Mouse (Mus musculus): ENCODE data around the gene St3gal3. TPM values are rescaled to one million over a fixed set of nuclear protein-coding genes. Genes with fewer than 3 reads are reported as not detected.

Gene St3gal3
- total and polyA plus RNA-seq, 3 experiments, result 54.9 to 70.6 (median 55.8) TPM

GRCm38 (mm10) chr4:118081608-118082331, 52.9 kb downstream of the St3gal3 start:
- DNase-seq, result no peak
- Histone ChIP-seq H3K4me1 (ENCODE audit: control insufficient read depth, insufficient read depth, low read length) (peaks cover 2% of the 10 kb centered on the region), H3K9ac (ENCODE audit: low read depth, low read length) (no peak overlapping the region), H3K79me2 (replicated peaks; ENCODE audit: control insufficient read depth, insufficient read depth, low read length) (no peaks in the 10 kb centered on the region), H3K36me3 (ENCODE audit: control insufficient read depth, insufficient read depth, low read length) (no peaks in the 10 kb centered on the region), H3K4me3 (no peak overlapping the region), H3K27ac (no peak overlapping the region), H3K27me3 (ENCODE audit: control insufficient read depth, insufficient read depth, low read length) (no peaks in the 10 kb centered on the region)
- TF ChIP-seq EP300 (IDR thresholded peaks at IDR 0.05; ENCODE audit: insufficient read depth, low read depth, low read length) (no peak), POLR2A (IDR thresholded peaks at IDR 0.05; ENCODE audit: insufficient read depth, low read depth, low read length) (no peak), CTCF (IDR thresholded peaks at IDR 0.05) (no peak)
- 90% methylated on average over 18 of the region's 18 CpGs for WGBS
- intact Hi-C loops (cut with DNase I), result loop anchor here (5.0 to 10.0 kb wide), 2 partner anchors 214 to 377 kb away; no protein-coding TSS in a partner anchor

DNA sequence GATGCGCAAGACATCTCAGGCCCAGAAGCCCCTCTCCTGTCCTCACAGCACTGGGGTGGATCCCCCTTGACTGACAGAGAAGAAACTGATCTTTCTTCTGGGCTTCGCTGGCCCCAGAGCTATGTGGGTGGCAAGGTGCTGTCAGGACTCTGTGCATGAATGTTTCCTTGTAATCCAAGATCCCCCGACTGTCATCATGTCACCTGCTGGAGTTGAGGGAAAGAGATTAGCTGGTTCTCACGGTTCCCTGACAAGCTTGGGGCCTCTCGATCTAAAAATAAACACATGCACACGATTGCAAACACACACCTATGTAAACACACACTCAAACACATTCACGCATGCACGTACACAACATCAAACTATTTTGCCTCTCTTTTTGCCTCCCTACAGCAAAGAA, 54.2 kb downstream of the St3gal3 start:
- Histone ChIP-seq H3K4me1 (ENCODE audit: control insufficient read depth, insufficient read depth, low read length) (peaks cover 2% of the 10 kb centered on the region), H3K79me2 (replicated peaks; ENCODE audit: control insufficient read depth, insufficient read depth, low read length) (no peaks in the 10 kb centered on the region), H3K27ac (no peak overlapping the region), H3K36me3 (ENCODE audit: control insufficient read depth, insufficient read depth, low read length) (no peaks in the 10 kb centered on the region), H3K9ac (ENCODE audit: low read depth, low read length) (no peak overlapping the region), H3K4me3 (no peak overlapping the region), H3K27me3 (ENCODE audit: control insufficient read depth, insufficient read depth, low read length) (no peaks in the 10 kb centered on the region)
- TF ChIP-seq EP300 (IDR thresholded peaks at IDR 0.05; ENCODE audit: insufficient read depth, low read depth, low read length) (no peak), CTCF (IDR thresholded peaks at IDR 0.05) (no peak), POLR2A (IDR thresholded peaks at IDR 0.05; ENCODE audit: insufficient read depth, low read depth, low read length) (no peak)
- WGBS, result 55% methylated on average over 8 of the region's 8 CpGs
- no peak for DNase-seq
- intact Hi-C loops (cut with DNase I), result loop anchor here (5.0 to 10.0 kb wide), 2 partner anchors 213 to 376 kb away; no protein-coding TSS in a partner anchor

GRCm38 (mm10) chr4:118079195-118079594, 55.5 kb downstream of the St3gal3 start:
- Histone ChIP-seq H3K4me1 (ENCODE audit: control insufficient read depth, insufficient read depth, low read length) (peaks cover 2% of the 10 kb centered on the region), H3K79me2 (replicated peaks; ENCODE audit: control insufficient read depth, insufficient read depth, low read length) (no peaks in the 10 kb centered on the region), H3K9ac (ENCODE audit: low read depth, low read length) (no peak overlapping the region), H3K36me3 (ENCODE audit: control insufficient read depth, insufficient read depth, low read length) (no peaks in the 10 kb centered on the region), H3K27ac (no peak overlapping the region), H3K4me3 (no peak overlapping the region), H3K27me3 (ENCODE audit: control insufficient read depth, insufficient read depth, low read length) (no peaks in the 10 kb centered on the region)
- TF ChIP-seq EP300 (IDR thresholded peaks at IDR 0.05; ENCODE audit: insufficient read depth, low read depth, low read length) (no peak), POLR2A (IDR thresholded peaks at IDR 0.05; ENCODE audit: insufficient read depth, low read depth, low read length) (no peak), CTCF (IDR thresholded peaks at IDR 0.05) (no peak)
- intact Hi-C loops (cut with DNase I), result loop anchor here (10.0 kb wide), 1 partner anchor 54 kb away; no protein-coding TSS in a partner anchor
- WGBS, result 86% methylated on average over 8 of the region's 8 CpGs
- no peak for DNase-seq

- WGBS, result 91% methylated on average over 9 of the region's 9 CpGs
- no peak for TF ChIP-seq CTCF (IDR thresholded peaks at IDR 0.05)
- TF ChIP-seq EP300 (IDR thresholded peaks at IDR 0.05; ENCODE audit: insufficient read depth, low read depth, low read length), result no peak
- no peak for TF ChIP-seq POLR2A (IDR thresholded peaks at IDR 0.05; ENCODE audit: insufficient read depth, low read depth, low read length)
- H3K27ac ChIP-seq, result no peak overlapping the region
Measured at GRCm38 (mm10) chr4:118078576-118078975, 56.1 kb downstream of the St3gal3 start.

DNA sequence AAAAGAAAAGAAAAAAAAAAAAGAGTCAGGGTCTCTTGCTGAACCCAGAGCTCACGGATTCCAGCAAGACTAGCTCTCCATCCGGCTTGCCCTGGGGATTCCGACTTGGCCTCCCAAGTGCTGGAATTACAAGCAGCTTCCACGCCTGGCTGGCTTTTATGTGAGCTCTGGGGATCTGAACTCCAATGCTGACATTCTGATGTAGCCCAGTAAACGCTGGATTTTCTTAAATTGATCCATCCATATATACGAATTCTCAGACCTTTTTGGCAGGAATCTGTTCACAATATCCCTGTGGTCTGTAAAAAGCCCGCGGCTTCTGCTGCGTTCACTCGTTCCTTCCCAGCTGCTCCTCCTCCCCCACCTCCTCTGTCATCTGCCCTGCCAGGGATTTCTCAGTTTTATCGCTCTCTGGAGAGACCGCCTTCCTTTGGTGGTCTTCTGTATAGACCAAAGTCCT, 57.4 kb downstream of the St3gal3 start:
- DNase-seq, result no peak
- no peak overlapping the region for H3K27ac ChIP-seq
- WGBS, result 70% methylated on average over 12 of the region's 12 CpGs

More at GRCm38 (mm10) chr4:118078576-118078975, 56.1 kb downstream of the St3gal3 start:
- DNase-seq, result no peak
- H3K36me3 ChIP-seq (ENCODE audit: control insufficient read depth, insufficient read depth, low read length), result no peaks in the 10 kb centered on the region
- intact Hi-C loops (cut with DNase I), result loop anchor here (10.0 kb wide), 1 partner anchor 54 kb away; no protein-coding TSS in a partner anchor
- H3K4me3 ChIP-seq, result no peak overlapping the region
- no peak overlapping the region for H3K9ac ChIP-seq (ENCODE audit: low read depth, low read length)
- H3K79me2 ChIP-seq (replicated peaks; ENCODE audit: control insufficient read depth, insufficient read depth, low read length), result no peaks in the 10 kb centered on the region
- H3K4me1 ChIP-seq (ENCODE audit: control insufficient read depth, insufficient read depth, low read length), result peaks cover 2% of the 10 kb centered on the region
- H3K27me3 ChIP-seq (ENCODE audit: control insufficient read depth, insufficient read depth, low read length), result no peaks in the 10 kb centered on the region

DNA sequence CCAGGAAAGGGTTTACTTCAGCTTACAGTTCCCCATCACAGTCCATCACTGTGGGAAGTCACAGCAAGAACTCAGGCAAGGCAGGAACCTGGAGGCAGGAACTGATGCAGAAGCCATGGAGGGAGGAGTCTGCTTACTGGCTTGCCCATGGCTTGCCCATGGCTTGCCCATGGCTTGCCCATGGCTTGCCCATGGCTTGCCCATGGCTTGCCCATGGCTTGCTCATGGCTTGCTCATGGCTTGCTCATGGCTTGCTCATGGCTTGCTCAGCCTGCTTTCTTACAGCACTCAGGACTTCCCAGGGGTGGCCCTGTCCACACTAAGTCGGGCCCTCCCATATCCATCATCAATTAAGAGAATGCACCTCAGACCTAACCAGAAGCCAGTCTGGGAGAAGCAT, 58.1 kb downstream of the St3gal3 start:
- Histone ChIP-seq H3K9ac (ENCODE audit: low read depth, low read length) (no peak overlapping the region), H3K79me2 (replicated peaks; ENCODE audit: control insufficient read depth, insufficient read depth, low read length) (no peaks in the 10 kb centered on the region), H3K27ac (no peak overlapping the region), H3K4me1 (ENCODE audit: control insufficient read depth, insufficient read depth, low read length) (no peaks in the 10 kb centered on the region; the same call in 1 of the 2 replicates), H3K27me3 (ENCODE audit: control insufficient read depth, insufficient read depth, low read length) (no peaks in the 10 kb centered on the region), H3K36me3 (ENCODE audit: control insufficient read depth, insufficient read depth, low read length) (no peaks in the 10 kb centered on the region), H3K4me3 (no peak overlapping the region)
- intact Hi-C loops (cut with DNase I), result loop anchor here (10.0 kb wide), 1 partner anchor 52 kb away; no protein-coding TSS in a partner anchor
- TF ChIP-seq CTCF (IDR thresholded peaks at IDR 0.05), result no peak
- DNase-seq, result no peak
- WGBS, result 81% methylated on average over 1 of the region's 1 CpGs

More for the DNA sequence above, 57.4 kb downstream of the St3gal3 start:
- Histone ChIP-seq H3K79me2 (replicated peaks; ENCODE audit: control insufficient read depth, insufficient read depth, low read length) (no peaks in the 10 kb centered on the region), H3K4me1 (ENCODE audit: control insufficient read depth, insufficient read depth, low read length) (no peaks in the 10 kb centered on the region; the same call in 1 of the 2 replicates), H3K4me3 (no peak overlapping the region), H3K27me3 (ENCODE audit: control insufficient read depth, insufficient read depth, low read length) (no peaks in the 10 kb centered on the region), H3K36me3 (ENCODE audit: control insufficient read depth, insufficient read depth, low read length) (no peaks in the 10 kb centered on the region), H3K9ac (ENCODE audit: low read depth, low read length) (no peak overlapping the region)
- intact Hi-C loops (cut with DNase I), result loop anchor here (10.0 kb wide), 1 partner anchor 53 kb away; no protein-coding TSS in a partner anchor
- TF ChIP-seq EP300 (IDR thresholded peaks at IDR 0.05; ENCODE audit: insufficient read depth, low read depth, low read length) (no peak), CTCF (IDR thresholded peaks at IDR 0.05) (no peak), POLR2A (IDR thresholded peaks at IDR 0.05; ENCODE audit: insufficient read depth, low read depth, low read length) (no peak)
